Mouse (Mus musculus) macrophage (primary cell): ENCODE data around the gene Trim30d. TPM values are rescaled to one million over a fixed set of nuclear protein-coding genes. Genes with fewer than 3 reads are reported as not detected.
"Not testable (repeated sequence)": the region's sequence is repeated elsewhere in the genome, so short reads cannot be mapped to it uniquely, and the experiment has no call there.

Source experiments
- H3K27ac ChIP-seq: fragments of 350-480 bp; formaldehyde crosslinking; 2 replicates; pipeline ENCODE4 v1.9.0; 2021
- H3K36me3 ChIP-seq: fragments of 350-480 bp; formaldehyde crosslinking; 2 replicates; pipeline ENCODE4 v1.9.0; 2021; ENCODE audit errors: inconsistent target
- H3K4me3 ChIP-seq: fragments of 350-480 bp; formaldehyde crosslinking; 2 replicates; pipeline ENCODE4 v1.9.0; 2021; ENCODE audit errors: inconsistent target
- H3K79me2 ChIP-seq: fragments of 350-480 bp; formaldehyde crosslinking; 2 replicates; pipeline ENCODE4 v1.9.0; 2021; ENCODE audit errors: inconsistent target
- WGBS: methylation state at CpG from one replicate; pipeline ENCODE4 v1.1.7; 2026; ENCODE audit warnings: inconsistent platforms; ENCODE audit not compliant: missing documents; 5-methylcytosine and 5-hydroxymethylcytosine counted together
- polyA plus RNA-seq: library from polyadenylated mRNA; stranded (reverse); fragments of 250-400 nt; gene quantifications from 3 replicates; pipeline ENCODE4 v1.2.4, GENCODE M21; 2018; ENCODE audit warnings: inconsistent platforms
- total RNA-seq, 78 experiments: library from RNA; depleted of rRNA; stranded (reverse); fragments of 250-400 nt; gene quantifications; 1 replicate in 9 of 78; 2 replicates in 24 of 78; 3 replicates in 43 of 78; 4 replicates in 2 of 78; pipeline ENCODE4 v1.2.4; 2018; ENCODE audit warnings: inconsistent platforms in 56 of 78

Trim30d gene
- 100 to 1,000 TPM; 110 to 732 (median 484) TPM for total RNA-seq (2018; cell fraction: chromatin; rRNA removed)
- 100 to 1,000 TPM in 13 of 26 experiments, 10 to 100 TPM in 13; 53.6 to 223 (median 122) TPM for total RNA-seq (2018; cell fraction: cytosol; rRNA removed)
- total RNA-seq (2018; cell fraction: nucleus; rRNA removed), result 100 to 1,000 TPM; 114 to 639 (median 404) TPM
- 39.9 to 81.2 TPM (median 40.8 TPM) in 3 replicates for polyA plus RNA-seq

GRCm38 (mm10) chr7:104507421-104508065 lies at the start of gene Trim30d:
Trim30d (minus strand) TSS chr7:104507849.
- H3K4me3 ChIP-seq, result peak within 1 kb of the TSS; percentile 49
- H3K79me2 ChIP-seq, result peaks cover 32% of the 10 kb centered on the region
- peak within 1 kb of the TSS; percentile 71 for H3K27ac ChIP-seq
- peaks cover 25% of the 10 kb centered on the region for H3K36me3 ChIP-seq

- Histone ChIP-seq H3K4me3 (no peak overlapping the region), H3K27ac (no peak overlapping the region), H3K36me3 (no peaks in the 10 kb centered on the region), H3K79me2 (no peaks in the 10 kb centered on the region)
- 83% methylated on average over 1 of the region's 1 CpGs for WGBS
Observed at GRCm38 (mm10) chr7:104552700-104553099, 45.1 kb upstream of the Trim30d start.

- Histone ChIP-seq H3K27ac (no peak within 1 kb of the TSS), H3K79me2 (no peaks in the 10 kb centered on the region), H3K36me3 (no peaks in the 10 kb centered on the region), H3K4me3 (no peak within 1 kb of the TSS)
- 78% methylated on average over 5 of the region's 5 CpGs for WGBS
Observed at GRCm38 (mm10) chr7:104549833-104550232, 42.2 kb upstream of the Trim30d start, which contains the start of gene Olfr651. Olfr651 (plus strand) TSS chr7:104550133.

- Histone ChIP-seq H3K36me3 (peaks cover 28% of the 10 kb centered on the region), H3K27ac (no peak overlapping the region), H3K79me2 (peaks cover 39% of the 10 kb centered on the region), H3K4me3 (no peak overlapping the region)
- WGBS, result 46% methylated on average over 50 of the region's 59 CpGs
Observed at GRCm38 (mm10) chr7:104501589-104502371, 5.9 kb downstream of the Trim30d start.

- peaks cover 24% of the 10 kb centered on the region for H3K36me3 ChIP-seq
- H3K27ac ChIP-seq, H3K4me3 ChIP-seq: not testable (repeated sequence)
- peaks cover 39% of the 10 kb centered on the region for H3K79me2 ChIP-seq
- 90% methylated on average over 4 of the region's 6 CpGs for WGBS
Observed at GRCm38 (mm10) chr7:104501186-104501585, 6.5 kb downstream of the Trim30d start.

GRCm38 (mm10) chr7:104499464-104499863 lies 8.2 kb downstream of the Trim30d start:
- H3K36me3 ChIP-seq, H3K27ac ChIP-seq, H3K4me3 ChIP-seq: not testable (repeated sequence)
- WGBS, result 90% methylated on average over 2 of the region's 8 CpGs
- peaks cover 39% of the 10 kb centered on the region; the same call in 1 of the 2 replicates for H3K79me2 ChIP-seq

GRCm38 (mm10) chr7:104465065-104465744 lies 42.4 kb downstream of the Trim30d start, which contains the start of gene Trim30a:
Trim30a (minus strand) TSS chr7:104465193.
- H3K27ac ChIP-seq, result peak within 1 kb of the TSS; percentile 89
- WGBS, result 0% methylated on average over 3 of the region's 3 CpGs
- H3K36me3 ChIP-seq, result 0 out of 2 replicates have a peak, but pooled peaks cover 6% of the 10 kb centered on the region
- peak within 1 kb of the TSS; percentile 65 for H3K4me3 ChIP-seq
- H3K79me2 ChIP-seq, result peaks cover 48% of the 10 kb centered on the region

GRCm38 (mm10) chr7:104445961-104446645 lies 61.5 kb downstream of the Trim30d start:
- Histone ChIP-seq H3K36me3 (peaks cover 27% of the 10 kb centered on the region), H3K79me2 (peaks cover 92% of the 10 kb centered on the region), H3K4me3 (peak overlapping the region; percentile 53), H3K27ac (peak overlapping the region; percentile 88)
- 0% methylated on average over 2 of the region's 2 CpGs for WGBS

Other genes starting within 250 kb of the Trim30d start
- 5.0 to 12.6 TPM (median 9.5 TPM) in 3 replicates for gene Trim5, start 219.8 kb downstream of the Trim30d start, polyA plus RNA-seq
- 29.2 to 58.7 TPM (median 53.4 TPM) in 3 replicates for gene Trim12a, start 192.4 kb downstream of the Trim30d start, polyA plus RNA-seq
- gene Trim34b, start 178.4 kb downstream of the Trim30d start, polyA plus RNA-seq, result 0.25 to 0.33 TPM (median 0.26 TPM) in 3 replicates
- 23.2 to 52.7 TPM (median 27.6 TPM) in 3 replicates for gene Trim12c, start 154.5 kb downstream of the Trim30d start, polyA plus RNA-seq
- 1.1 to 4.5 TPM (median 1.8 TPM) in 3 replicates for gene Trim30b, start 138.0 kb downstream of the Trim30d start, polyA plus RNA-seq
- gene Trim30c, start 107.0 kb downstream of the Trim30d start, polyA plus RNA-seq, result 8.9 to 43.2 TPM (median 17.1 TPM) in 3 replicates
- 101 to 215 TPM (median 103 TPM) in 3 replicates for gene Trim30a, start 42.7 kb downstream of the Trim30d start, polyA plus RNA-seq
- gene Olfr651, start 42.3 kb upstream of the Trim30d start, polyA plus RNA-seq, result not detected in 3 replicates
- not detected in 3 replicates for gene Olfr652, start 53.1 kb upstream of the Trim30d start, polyA plus RNA-seq
- not detected in 3 replicates for gene Olfr653, start 69.5 kb upstream of the Trim30d start, polyA plus RNA-seq
- not detected in 3 replicates for gene Olfr654, start 79.2 kb upstream of the Trim30d start, polyA plus RNA-seq
- gene Olfr655, start 93.9 kb upstream of the Trim30d start, polyA plus RNA-seq, result not detected in 3 replicates
- not detected in 3 replicates for gene Olfr656, start 106.1 kb upstream of the Trim30d start, polyA plus RNA-seq
- gene Olfr657, start 116.9 kb upstream of the Trim30d start, polyA plus RNA-seq, result not detected in 3 replicates
- gene Olfr658, start 139.5 kb upstream of the Trim30d start, polyA plus RNA-seq, result 0.07 TPM in 1 of 3 replicates, not detected in the others
- gene Olfr659, start 158.9 kb upstream of the Trim30d start, polyA plus RNA-seq, result not detected in 3 replicates
- not detected in 3 replicates for gene Olfr661, start 178.7 kb upstream of the Trim30d start, polyA plus RNA-seq